Mouse (Mus musculus) forebrain, embryonic 14.5 days (tissue): Measurements from ENCODE around the gene Olfr1284. TPM values are rescaled to one million over a fixed set of nuclear protein-coding genes. Genes with fewer than 3 reads are reported as not detected.
"Not testable (repeated sequence)": the region's sequence is repeated elsewhere in the genome, so short reads cannot be mapped to it uniquely, and the experiment has no call there.

Source experiments
- ATAC-seq: fragments of 200-750 bp; cut with Nextera tagmentation; 2 replicates; pipeline ENCODE4 v1.8.0; 2017; ENCODE audit warnings: mild to moderate bottlenecking, moderate library complexity
- DNase-seq: peaks from one replicate; pipeline ENCODE4 v3.0.0-alpha.2; 2015; ENCODE audit warnings: low spot score
- H3K27ac ChIP-seq: fragments of 300-500 bp; sonication (generic); 2 replicates; pipeline ENCODE4 v1.5.1; 2014; ENCODE audit warnings: low read depth, mild to moderate bottlenecking, control low read depth, low read length, moderate library complexity
- H3K27me3 ChIP-seq: fragments of 300-500 bp; sonication (generic); replicated peaks from 2 replicates; pipeline ENCODE4 v1.6.1; 2014; ENCODE audit warnings: low read length, control low read depth, mixed read lengths; ENCODE audit not compliant: control insufficient read depth, insufficient read depth
- H3K36me3 ChIP-seq: fragments of 300-500 bp; sonication (generic); 2 replicates; pipeline ENCODE4 v1.6.1; 2014; ENCODE audit warnings: low read length, control low read depth; ENCODE audit not compliant: control insufficient read depth, insufficient read depth
- H3K4me1 ChIP-seq: fragments of 300-500 bp; sonication (generic); 2 replicates; pipeline ENCODE4 v1.6.1; 2014; ENCODE audit warnings: antibody characterized with exemption, low read length, control low read depth; ENCODE audit not compliant: control insufficient read depth, insufficient read depth
- H3K4me2 ChIP-seq: fragments of 300-500 bp; sonication (generic); 2 replicates; pipeline ENCODE4 v1.6.1; 2014; ENCODE audit warnings: mild to moderate bottlenecking, control low read depth, low read length
- H3K4me3 ChIP-seq: fragments of 300-500 bp; sonication (generic); 2 replicates; pipeline ENCODE4 v1.5.1; 2014; ENCODE audit warnings: low read depth, low read length, control low read depth
- H3K9ac ChIP-seq: fragments of 300-500 bp; sonication (generic); 2 replicates; pipeline ENCODE4 v1.6.1; 2014; ENCODE audit warnings: mild to moderate bottlenecking, low read length, control low read depth, moderate library complexity
- H3K9me3 ChIP-seq: fragments of 300-500 bp; sonication (generic); replicated peaks from 2 replicates; pipeline ENCODE4 v1.6.1; 2016; ENCODE audit warnings: low read length, control low read depth, mixed read lengths; ENCODE audit not compliant: control insufficient read depth
- WGBS: fragments of 180-500 bp; shearing (Covaris S2); extraction: QIAGEN DNeasy Blood & Tissue Kit; methylation state at CpG from one replicate; pipeline ENCODE4 v1.1.7; 2014; 5-methylcytosine and 5-hydroxymethylcytosine counted together
- polyA plus RNA-seq: library from polyadenylated mRNA; unstranded; fragments of >200 nt; fragmentation: Nextera tagmentation; extraction: Ambion mirVana; gene quantifications from 2 replicates; pipeline ENCODE4 v1.2.1, GENCODE M21; 2014

Gene Olfr1284
- not detected in 2 replicates for polyA plus RNA-seq

DNA sequence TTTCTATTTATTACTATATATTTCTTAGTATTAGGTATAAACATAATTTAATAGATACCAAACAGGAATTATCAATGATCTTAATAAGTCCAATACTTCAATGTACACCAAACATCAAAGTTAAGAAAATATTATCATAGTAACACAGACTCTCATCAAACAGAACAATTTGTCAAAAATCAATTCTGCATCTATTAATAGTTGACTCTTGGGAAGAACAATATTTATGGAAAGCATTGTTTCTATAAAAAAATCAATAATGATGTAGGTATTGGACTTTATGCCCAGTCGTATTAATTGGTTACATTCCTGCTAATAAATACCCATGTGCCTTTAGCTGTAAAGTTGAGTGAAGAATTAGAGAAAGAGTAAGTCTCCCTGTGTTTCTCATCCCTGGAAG lies at the start of gene Olfr1284:
Gene Olfr1284 (plus strand): TSS at position 301 of the 400 bp plus-strand sequence.
- Histone ChIP-seq H3K4me1 (no peaks in the 10 kb centered on the region), H3K4me3 (no peak within 1 kb of the TSS)

DNA sequence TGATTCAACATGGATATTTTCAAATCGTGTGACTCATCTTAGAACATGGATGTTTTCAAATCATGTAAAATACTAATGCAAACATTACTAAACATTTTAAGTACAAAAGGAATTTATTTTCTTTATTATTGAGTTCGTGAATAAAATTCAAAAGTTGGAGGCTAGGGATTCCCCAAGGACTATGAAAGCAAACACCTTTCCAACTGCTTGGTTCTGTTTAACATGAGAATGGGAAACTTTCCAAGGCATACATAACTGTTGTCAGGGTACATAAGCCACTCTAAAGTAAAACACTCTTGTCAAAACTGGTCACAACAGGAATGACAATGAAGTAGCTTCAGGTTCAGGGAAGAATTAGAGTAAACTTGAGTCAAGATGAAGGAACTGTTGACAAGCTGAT lies 49.1 kb upstream of the Olfr1284 start, which contains the start of gene Olfr1281:
Gene Olfr1281 (plus strand): TSS at position 301 of the 400 bp plus-strand sequence.
- Histone ChIP-seq H3K27ac (no peak within 1 kb of the TSS), H3K4me1 (no peaks in the 10 kb centered on the region), H3K27me3 (no peaks in the 10 kb centered on the region), H3K9me3 (no peaks in the 10 kb centered on the region), H3K4me2 (no peak within 1 kb of the TSS), H3K9ac (no peak within 1 kb of the TSS), H3K36me3 (no peaks in the 10 kb centered on the region), H3K4me3 (no peak within 1 kb of the TSS)
- DNase-seq: no peak
- no peak for ATAC-seq
- 81% methylated on average over 2 of the region's 2 CpGs for WGBS

More for the DNA sequence above, at the start of gene Olfr1284:
- DNase-seq (no peak), ATAC-seq (no peak)
- 94% methylated on average over 1 of the region's 1 CpGs for WGBS
- no peaks in the 10 kb centered on the region for H3K9me3 ChIP-seq
- H3K27me3 ChIP-seq: no peaks in the 10 kb centered on the region
- no peak within 1 kb of the TSS for H3K4me2 ChIP-seq
- H3K27ac ChIP-seq: no peak within 1 kb of the TSS
- H3K9ac ChIP-seq: no peak within 1 kb of the TSS
- no peaks in the 10 kb centered on the region for H3K36me3 ChIP-seq

DNA sequence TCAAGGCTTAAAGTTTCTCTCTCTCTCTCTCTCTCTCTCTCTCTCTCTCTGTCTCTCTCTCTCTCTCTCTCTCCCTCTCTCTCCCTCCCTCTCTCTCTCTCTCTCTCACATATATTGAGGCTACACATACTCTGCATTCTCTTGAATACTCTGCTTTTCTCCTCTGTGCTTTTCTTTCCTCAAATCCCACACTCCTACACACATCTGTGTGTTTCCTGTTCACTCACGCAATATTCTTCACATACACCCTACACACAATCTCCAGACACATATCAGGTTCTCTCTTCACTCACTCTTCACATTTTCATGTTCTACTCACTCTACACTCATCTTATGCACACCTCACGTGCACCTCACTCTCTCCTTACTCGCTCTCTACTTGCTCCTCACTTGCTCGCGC lies 41.6 kb upstream of the Olfr1284 start:
- H3K4me3 ChIP-seq, H3K9me3 ChIP-seq, H3K9ac ChIP-seq, H3K27me3 ChIP-seq, H3K36me3 ChIP-seq, H3K27ac ChIP-seq, DNase-seq, ATAC-seq, H3K4me1 ChIP-seq, H3K4me2 ChIP-seq: not testable (repeated sequence)
- 83% methylated on average over 5 of the region's 5 CpGs for WGBS

DNA sequence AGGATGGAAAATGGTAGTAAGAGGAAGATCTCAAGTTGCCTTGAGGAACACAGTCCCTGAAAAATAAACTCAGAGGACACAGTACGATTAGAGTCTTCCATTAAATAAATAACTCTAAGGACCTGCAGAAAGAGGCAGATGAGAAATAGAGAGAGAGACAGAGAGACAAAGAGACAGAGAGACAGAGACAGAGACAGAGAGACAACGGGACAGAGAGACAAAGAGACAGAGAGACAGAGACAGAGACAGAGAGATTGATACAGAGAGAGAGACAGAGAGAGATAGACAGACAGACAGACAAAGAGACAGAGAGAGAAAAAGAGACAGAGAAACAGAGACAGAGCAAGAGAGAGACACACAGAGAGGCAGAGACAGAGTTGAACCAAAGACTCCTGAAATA lies 39.3 kb upstream of the Olfr1284 start, which contains the start of gene Olfr1282:
Gene Olfr1282 (minus strand): TSS at position 101 of the 400 bp plus-strand sequence.
- H3K9me3 ChIP-seq: no peaks in the 10 kb centered on the region
- DNase-seq (no peak), ATAC-seq (no peak)
- no peaks in the 10 kb centered on the region for H3K4me1 ChIP-seq
- H3K4me3 ChIP-seq: no peak within 1 kb of the TSS
- H3K27me3 ChIP-seq: no peaks in the 10 kb centered on the region
- WGBS: 85% methylated on average over 2 of the region's 2 CpGs
- H3K4me2 ChIP-seq: no peak within 1 kb of the TSS
- no peak within 1 kb of the TSS for H3K27ac ChIP-seq
- H3K9ac ChIP-seq: no peak within 1 kb of the TSS
- H3K36me3 ChIP-seq: no peaks in the 10 kb centered on the region

DNA sequence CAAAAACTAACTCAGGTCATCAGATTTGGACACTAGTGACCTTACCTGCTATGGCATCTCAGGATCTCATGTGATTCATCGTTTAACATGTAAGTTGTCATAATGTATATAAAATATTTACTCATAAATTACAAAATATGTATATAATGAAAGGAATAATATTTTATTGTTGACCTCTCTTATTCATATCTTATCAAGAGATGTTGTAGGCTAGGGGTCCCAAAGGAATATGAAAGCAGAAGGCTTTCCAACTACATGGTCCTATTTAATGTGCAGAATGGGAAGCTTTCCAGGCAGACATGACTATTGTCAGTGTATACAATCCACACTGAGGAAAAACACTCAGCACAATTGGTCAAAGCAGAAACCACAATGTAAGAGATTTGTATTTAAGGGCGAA lies 8.8 kb upstream of the Olfr1284 start, which contains the start of gene Olfr1283:
Gene Olfr1283 (plus strand): TSS at position 301 of the 400 bp plus-strand sequence.
- H3K27me3 ChIP-seq: no peaks in the 10 kb centered on the region
- no peak within 1 kb of the TSS for H3K4me2 ChIP-seq
- no peak within 1 kb of the TSS for H3K4me3 ChIP-seq
- no peak within 1 kb of the TSS for H3K9ac ChIP-seq
- no peak for ATAC-seq
- no peak for DNase-seq
- no peaks in the 10 kb centered on the region for H3K9me3 ChIP-seq
- H3K27ac ChIP-seq: no peak within 1 kb of the TSS
- H3K4me1 ChIP-seq: no peaks in the 10 kb centered on the region
- no peaks in the 10 kb centered on the region for H3K36me3 ChIP-seq
- WGBS: 81% methylated on average over 2 of the region's 2 CpGs

DNA sequence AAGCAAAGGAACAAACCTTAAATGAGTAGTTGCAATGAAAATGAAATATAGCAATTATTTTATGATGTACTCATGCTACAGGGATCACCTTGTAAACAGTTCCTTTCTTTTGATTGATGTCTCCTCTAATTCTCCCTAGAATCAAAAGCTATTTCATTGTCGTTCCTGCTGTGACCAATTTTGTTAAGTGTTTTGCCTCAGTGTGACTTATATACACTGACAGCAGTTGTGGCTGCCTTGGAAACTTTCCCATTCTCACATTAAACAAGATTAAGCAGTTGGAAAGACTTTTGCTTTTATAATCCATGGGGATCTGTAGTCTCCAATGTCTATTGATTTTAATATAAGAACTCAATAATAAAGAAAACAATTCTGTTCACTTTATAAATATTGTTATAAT lies 47.6 kb downstream of the Olfr1284 start, which contains the start of gene Olfr1286:
Gene Olfr1286 (minus strand): TSS at position 185 of the 400 bp plus-strand sequence.
- no peak within 1 kb of the TSS for H3K9ac ChIP-seq
- WGBS: 68% methylated on average over 1 of the region's 1 CpGs
- H3K4me3 ChIP-seq: no peak within 1 kb of the TSS
- H3K27ac ChIP-seq: no peak within 1 kb of the TSS
- no peaks in the 10 kb centered on the region for H3K36me3 ChIP-seq
- no peak for ATAC-seq
- DNase-seq: no peak
- H3K4me1 ChIP-seq: no peaks in the 10 kb centered on the region
- H3K4me2 ChIP-seq: no peak within 1 kb of the TSS
- no peaks in the 10 kb centered on the region for H3K27me3 ChIP-seq
- no peaks in the 10 kb centered on the region for H3K9me3 ChIP-seq

Other genes starting within 250 kb of the Olfr1284 start
- gene Gm15130, start 222.6 kb upstream of the Olfr1284 start, polyA plus RNA-seq: not detected in 2 replicates
- not detected in 2 replicates for gene 4930430A15Rik, start 145.9 kb upstream of the Olfr1284 start, polyA plus RNA-seq
- gene Olfr1275, start 140.2 kb upstream of the Olfr1284 start, polyA plus RNA-seq: not detected in 2 replicates
- gene Olfr1276, start 121.0 kb upstream of the Olfr1284 start, polyA plus RNA-seq: not detected in 2 replicates
- not detected in 2 replicates for gene Olfr1277, start 101.4 kb upstream of the Olfr1284 start, polyA plus RNA-seq
- gene Olfr1278, start 85.4 kb upstream of the Olfr1284 start, polyA plus RNA-seq: not detected in 2 replicates
- gene Olfr1279, start 74.9 kb upstream of the Olfr1284 start, polyA plus RNA-seq: not detected in 2 replicates
- not detected in 2 replicates for gene Olfr1280, start 61.5 kb upstream of the Olfr1284 start, polyA plus RNA-seq
- not detected in 2 replicates for gene Olfr1281, start 49.0 kb upstream of the Olfr1284 start, polyA plus RNA-seq
- gene Olfr1282, start 39.4 kb upstream of the Olfr1284 start, polyA plus RNA-seq: not detected in 2 replicates
- gene Olfr1283, start 8.7 kb upstream of the Olfr1284 start, polyA plus RNA-seq: not detected in 2 replicates
- not detected in 2 replicates for gene Olfr1286, start 47.6 kb downstream of the Olfr1284 start, polyA plus RNA-seq
- gene Olfr1287, start 73.6 kb downstream of the Olfr1284 start, polyA plus RNA-seq: not detected in 2 replicates
- not detected in 2 replicates for gene Olfr1288, start 98.6 kb downstream of the Olfr1284 start, polyA plus RNA-seq
- not detected in 2 replicates for gene Olfr1289, start 105.3 kb downstream of the Olfr1284 start, polyA plus RNA-seq
- not detected in 2 replicates for gene Olfr1290, start 118.3 kb downstream of the Olfr1284 start, polyA plus RNA-seq
- not detected in 2 replicates for gene Olfr1291-ps1, start 121.7 kb downstream of the Olfr1284 start, polyA plus RNA-seq
- not detected in 2 replicates for gene Olfr1293-ps, start 149.7 kb downstream of the Olfr1284 start, polyA plus RNA-seq
- gene Olfr1294, start 164.8 kb downstream of the Olfr1284 start, polyA plus RNA-seq: not detected in 2 replicates
- gene Olfr1295, start 194.2 kb downstream of the Olfr1284 start, polyA plus RNA-seq: not detected in 2 replicates